Mouse (Mus musculus) limb, embryonic 10.5 days (tissue): ENCODE results near the gene Xylt1. TPM values are rescaled to one million over a fixed set of nuclear protein-coding genes. Genes with fewer than 3 reads are reported as not detected.

Experiments
- DNase-seq: peaks from one replicate; pipeline ENCODE4 v3.0.0-alpha.2; 2017; ENCODE audit warnings: low spot score
- H3K27ac ChIP-seq: fragments of 300-500 bp; sonication (generic); 2 replicates; pipeline ENCODE4 v1.5.1; 2016; ENCODE audit warnings: mild to moderate bottlenecking
- H3K27me3 ChIP-seq: fragments of 300-500 bp; sonication (generic); 2 replicates; pipeline ENCODE4 v1.6.1; 2016; ENCODE audit warnings: low read depth, mild to moderate bottlenecking; ENCODE audit not compliant: poor library complexity, severe bottlenecking
- H3K36me3 ChIP-seq: fragments of 300-500 bp; sonication (generic); 2 replicates; pipeline ENCODE4 v1.6.1; 2016; ENCODE audit warnings: mild to moderate bottlenecking, moderate library complexity
- H3K4me1 ChIP-seq: fragments of 300-500 bp; sonication (generic); 2 replicates; pipeline ENCODE4 v1.6.1; 2016
- H3K4me3 ChIP-seq: fragments of 300-500 bp; sonication (generic); 2 replicates; pipeline ENCODE4 v1.5.1; 2016; ENCODE audit warnings: mild to moderate bottlenecking, moderate library complexity
- H3K9me3 ChIP-seq: fragments of 300-500 bp; sonication (generic); replicated peaks from 2 replicates; pipeline ENCODE4 v1.6.1; 2016; ENCODE audit warnings: mild to moderate bottlenecking
- WGBS: fragments of 180-500 bp; shearing (Covaris S2); methylation state at CpG from one replicate; pipeline ENCODE4 v1.1.7; 2016; 5-methylcytosine and 5-hydroxymethylcytosine counted together
- polyA plus RNA-seq: library from polyadenylated mRNA; unstranded; fragments of >200 nt; fragmentation: Nextera tagmentation; extraction: Ambion mirVana; gene quantifications from 2 replicates; pipeline ENCODE4 v1.2.1, GENCODE M21; 2016

Gene Xylt1
- polyA plus RNA-seq = 0.91 and 0.95 TPM in 2 replicates

DNA sequence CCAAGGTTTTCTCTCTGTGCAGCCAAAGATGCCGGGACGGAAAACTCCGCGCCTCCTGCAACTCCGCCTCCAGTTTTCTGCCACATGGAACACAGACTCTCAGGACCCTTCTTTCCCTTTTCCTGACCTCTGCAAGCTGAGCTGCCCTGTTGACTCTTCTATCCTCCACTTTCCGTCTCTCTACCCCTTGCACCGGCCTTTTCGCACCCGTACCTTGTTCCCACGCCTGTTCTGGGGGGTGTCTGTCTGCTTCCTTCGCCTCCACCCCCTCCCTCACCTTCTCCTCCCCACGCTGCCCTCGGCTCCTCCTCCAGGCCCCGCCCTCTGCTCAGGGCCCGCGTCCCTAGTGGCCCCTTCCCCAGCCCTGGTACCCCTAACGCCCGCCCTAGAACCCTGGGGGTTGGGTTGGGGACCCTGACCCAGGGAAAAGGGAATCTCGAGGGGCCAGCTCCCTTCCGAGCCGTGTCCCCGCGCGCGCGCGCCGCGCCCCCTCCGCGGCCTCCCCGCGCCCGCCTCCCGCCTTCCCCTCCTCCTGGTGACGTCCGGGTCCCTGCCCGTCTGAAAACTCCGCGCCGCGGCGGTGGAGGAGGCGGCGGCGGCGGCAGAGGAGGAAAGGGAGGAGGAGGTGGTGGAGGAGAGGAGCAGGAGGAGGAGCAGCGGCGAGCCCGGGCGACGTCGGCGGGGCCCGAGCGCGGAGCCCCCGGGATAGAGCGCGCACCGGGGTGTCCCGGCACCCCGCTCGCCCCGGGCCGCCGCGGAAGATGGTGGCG, at the start of gene Xylt1:
TSS of gene Xylt1 (plus strand) at position 562 of the 770 bp plus-strand sequence.
- H3K4me3 ChIP-seq = peak within 1 kb of the TSS; percentile 75
- no peaks in the 10 kb centered on the region for H3K9me3 ChIP-seq
- H3K4me1 ChIP-seq = peaks cover 24% of the 10 kb centered on the region
- H3K27me3 ChIP-seq = peaks cover 28% of the 10 kb centered on the region
- DNase-seq = peak; percentile 86
- H3K36me3 ChIP-seq = no peaks in the 10 kb centered on the region
- H3K27ac ChIP-seq = peak within 1 kb of the TSS; percentile 94
- WGBS = under 1% methylated on average over 56 of the region's 69 CpGs

DNA sequence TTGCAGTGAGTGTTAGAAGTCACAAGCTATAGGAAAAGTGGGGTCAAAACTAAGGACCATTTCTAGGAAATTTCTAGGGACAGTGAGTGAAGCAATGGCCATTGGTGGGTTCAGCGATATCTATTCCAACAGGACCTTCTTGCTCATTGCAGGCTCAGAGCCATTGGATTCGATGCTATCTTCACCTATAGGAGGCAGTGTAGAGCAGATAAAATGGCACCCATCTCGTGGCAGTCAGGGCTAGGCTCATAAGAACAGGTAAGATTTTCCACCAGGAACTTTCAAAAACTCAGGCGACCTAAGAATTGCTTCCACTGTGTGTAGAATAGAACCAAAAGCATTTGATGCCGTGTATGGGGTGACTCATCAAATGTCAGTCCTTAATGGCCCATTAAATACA, 46.8 kb upstream of the Xylt1 start:
- WGBS = 83% methylated on average over 5 of the region's 5 CpGs
- no peaks in the 10 kb centered on the region for H3K9me3 ChIP-seq
- no peaks in the 10 kb centered on the region for H3K36me3 ChIP-seq
- no peak overlapping the region for H3K4me3 ChIP-seq
- H3K27ac ChIP-seq = no peak overlapping the region
- no peak for DNase-seq
- H3K4me1 ChIP-seq = no peaks in the 10 kb centered on the region
- no peaks in the 10 kb centered on the region for H3K27me3 ChIP-seq

DNA sequence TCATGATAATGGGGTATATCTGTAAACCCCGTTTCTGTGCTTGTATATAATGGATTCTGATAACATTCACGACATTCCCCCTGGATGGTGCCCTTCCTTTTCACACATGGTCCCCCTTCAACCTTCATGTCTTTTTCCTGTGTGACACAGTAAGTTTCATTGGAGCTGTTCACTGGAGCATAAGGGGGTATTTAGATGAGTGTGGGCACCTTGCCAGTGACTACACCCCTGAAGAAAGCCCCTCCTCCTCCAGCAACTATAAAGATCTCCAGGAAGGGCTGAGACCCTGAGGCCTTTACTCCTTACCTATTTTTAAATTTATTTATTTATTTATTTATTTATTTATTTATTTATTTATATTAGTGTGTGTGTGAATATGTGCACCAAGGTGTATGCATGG, 24.5 kb upstream of the Xylt1 start:
- no peaks in the 10 kb centered on the region for H3K36me3 ChIP-seq
- no peaks in the 10 kb centered on the region for H3K9me3 ChIP-seq
- DNase-seq = no peak
- H3K4me1 ChIP-seq = no peaks in the 10 kb centered on the region
- H3K4me3 ChIP-seq = no peak overlapping the region
- WGBS = 93% methylated on average over 2 of the region's 2 CpGs
- H3K27ac ChIP-seq = no peak overlapping the region
- H3K27me3 ChIP-seq = no peaks in the 10 kb centered on the region

DNA sequence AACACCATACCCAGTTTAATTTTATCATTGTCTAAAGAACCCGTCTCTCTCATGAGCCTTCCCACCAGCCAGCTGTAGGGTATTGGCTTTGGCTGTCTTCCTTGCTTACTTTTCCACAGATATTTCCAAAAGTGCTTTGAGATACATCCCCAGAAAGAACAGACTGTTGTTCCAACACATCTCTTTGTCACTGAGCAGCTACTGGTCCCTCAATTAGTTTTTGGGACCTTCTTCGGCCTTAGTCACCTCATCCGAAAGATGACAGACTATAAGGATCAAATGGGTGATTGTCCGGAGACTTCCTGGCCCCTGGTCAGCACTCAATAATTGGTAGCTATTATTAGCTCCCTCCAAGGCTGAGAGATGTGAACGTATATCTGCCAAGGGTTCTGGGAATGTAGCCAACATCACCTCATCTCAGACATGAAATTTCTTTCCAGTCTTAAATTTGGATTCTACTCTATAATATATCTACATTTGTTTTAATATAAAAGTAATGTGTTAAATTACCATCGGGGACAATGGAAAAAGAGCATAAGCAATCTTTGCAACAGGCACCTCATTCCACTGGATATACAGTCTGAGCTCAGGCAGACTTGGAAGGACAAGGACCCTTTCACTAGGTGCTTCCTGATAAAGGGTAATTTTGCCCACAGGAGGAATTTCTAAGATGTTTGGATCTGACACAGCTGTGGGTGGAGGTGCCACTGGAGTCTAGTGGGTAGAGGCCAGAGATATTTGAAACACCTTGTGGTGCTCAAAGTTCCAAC, 23.2 kb upstream of the Xylt1 start:
- Histone ChIP-seq H3K4me1 (no peaks in the 10 kb centered on the region), H3K4me3 (no peak overlapping the region), H3K27me3 (no peaks in the 10 kb centered on the region), H3K9me3 (no peaks in the 10 kb centered on the region), H3K27ac (no peak overlapping the region), H3K36me3 (no peaks in the 10 kb centered on the region)
- DNase-seq = no peak
- 87% methylated on average over 6 of the region's 6 CpGs for WGBS

DNA sequence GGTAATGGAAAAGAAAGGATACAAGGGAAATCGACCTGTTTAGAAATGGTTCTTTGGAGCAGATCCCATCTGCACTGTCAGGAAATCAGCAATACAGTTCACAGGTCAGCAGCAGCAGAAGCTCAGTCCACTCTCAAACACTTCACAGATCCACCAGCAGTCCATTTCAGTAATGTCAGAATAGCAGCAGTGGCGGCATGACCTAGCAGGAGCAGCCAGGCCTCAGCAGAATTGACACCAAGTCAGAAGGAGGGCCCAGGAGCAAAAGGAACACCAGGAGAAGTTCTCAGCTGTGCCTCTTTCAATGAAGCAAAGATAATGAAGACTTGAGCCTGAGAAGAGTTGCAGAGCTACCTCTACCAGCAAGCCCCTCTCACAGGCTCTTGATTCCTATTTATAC, 19.5 kb upstream of the Xylt1 start:
- H3K27ac ChIP-seq = no peak overlapping the region
- H3K9me3 ChIP-seq = no peaks in the 10 kb centered on the region
- 89% methylated on average over 2 of the region's 2 CpGs for WGBS
- DNase-seq = no peak
- no peaks in the 10 kb centered on the region for H3K4me1 ChIP-seq
- H3K27me3 ChIP-seq = no peaks in the 10 kb centered on the region
- H3K4me3 ChIP-seq = no peak overlapping the region
- H3K36me3 ChIP-seq = no peaks in the 10 kb centered on the region

DNA sequence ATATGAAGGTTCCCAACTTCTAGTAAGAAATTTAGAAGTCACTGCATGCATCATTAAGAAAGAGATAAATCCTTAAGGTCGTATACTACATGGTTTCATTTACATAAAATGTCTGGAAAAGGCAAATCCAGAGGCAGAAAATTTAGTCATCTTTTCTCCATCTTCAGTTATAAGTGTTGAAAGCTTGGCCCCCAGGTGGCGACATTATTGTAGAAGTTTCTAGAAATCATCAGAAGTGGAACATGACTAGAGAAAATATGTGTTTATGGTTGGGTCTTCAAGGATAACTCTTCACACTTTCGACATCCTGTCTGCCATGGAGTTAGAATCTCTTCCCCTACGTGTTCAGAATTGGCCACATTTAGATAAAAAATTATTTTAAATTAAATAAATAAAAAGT, 18.3 kb upstream of the Xylt1 start:
- H3K4me3 ChIP-seq = no peak overlapping the region
- DNase-seq = no peak
- 88% methylated on average over 4 of the region's 4 CpGs for WGBS

DNA sequence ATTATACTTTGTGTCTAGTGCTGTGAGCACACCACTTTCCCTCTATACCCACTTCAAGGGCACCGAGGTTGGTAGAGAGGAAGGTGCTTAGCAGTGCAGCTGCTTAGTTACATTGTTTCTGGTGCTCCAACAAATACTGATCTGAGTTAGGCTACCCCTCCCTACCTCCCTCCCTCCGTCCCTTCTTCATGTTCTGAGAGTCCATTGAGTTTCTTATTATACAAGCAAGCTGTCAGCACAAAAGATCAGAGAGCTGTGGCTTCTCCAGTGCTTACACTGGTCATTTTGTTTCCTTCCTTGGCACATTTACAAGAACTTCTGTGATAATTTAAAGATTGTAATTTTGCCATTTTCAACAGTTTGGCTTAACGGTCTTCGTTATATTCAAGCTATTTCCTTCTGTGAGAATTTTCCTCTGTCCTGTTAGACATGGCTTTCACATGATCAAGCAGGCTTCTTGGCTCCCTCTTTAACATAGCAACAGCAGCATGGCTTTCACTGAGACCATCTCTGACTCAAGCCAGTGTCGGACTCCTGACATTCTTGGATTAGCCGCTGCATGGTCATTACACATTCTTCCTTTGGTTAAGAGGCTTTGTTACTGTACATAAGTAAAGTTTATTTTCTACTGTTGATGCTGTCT, 12.0 kb upstream of the Xylt1 start:
- DNase-seq = no peak
- Histone ChIP-seq H3K27me3 (no peaks in the 10 kb centered on the region), H3K4me1 (no peaks in the 10 kb centered on the region), H3K4me3 (no peak overlapping the region), H3K36me3 (no peaks in the 10 kb centered on the region), H3K27ac (no peak overlapping the region), H3K9me3 (no peaks in the 10 kb centered on the region)
- 85% methylated on average over 6 of the region's 6 CpGs for WGBS

More for the DNA sequence above, 18.3 kb upstream of the Xylt1 start:
- no peaks in the 10 kb centered on the region for H3K27me3 ChIP-seq
- no peaks in the 10 kb centered on the region for H3K9me3 ChIP-seq
- H3K27ac ChIP-seq = no peak overlapping the region
- no peaks in the 10 kb centered on the region for H3K4me1 ChIP-seq
- no peaks in the 10 kb centered on the region for H3K36me3 ChIP-seq

DNA sequence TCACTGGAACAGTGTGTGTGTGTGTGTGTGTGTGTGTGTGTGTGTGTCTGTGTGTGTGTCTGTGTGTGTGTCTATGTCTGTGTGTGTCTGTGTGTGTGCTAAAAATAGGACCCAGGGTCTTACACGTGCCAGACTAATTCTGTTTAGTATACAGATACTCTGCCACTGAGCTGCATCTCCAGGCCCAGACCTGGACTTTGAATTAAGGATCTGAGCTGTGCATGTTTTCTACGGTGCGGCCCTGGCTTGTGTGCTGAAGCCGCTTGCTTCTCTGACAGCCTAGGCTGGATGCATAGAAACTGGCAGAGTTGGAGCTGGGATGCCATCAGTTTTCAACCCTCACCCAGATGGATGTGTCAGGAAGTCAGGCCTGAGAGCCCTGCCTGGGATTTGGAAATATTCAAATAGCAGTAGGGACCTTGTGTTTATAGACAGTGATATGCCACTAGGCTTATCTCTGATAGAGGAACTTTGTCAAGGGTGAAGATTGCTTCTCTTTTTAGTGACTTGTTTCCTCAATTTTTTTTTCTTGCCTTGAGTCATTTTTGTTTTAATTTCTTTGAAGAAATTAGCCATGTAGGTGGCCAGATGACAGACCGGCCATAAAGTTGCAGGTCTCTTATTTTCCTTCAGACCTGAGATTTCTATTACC, 11.4 kb upstream of the Xylt1 start:
- H3K4me1 ChIP-seq = no peaks in the 10 kb centered on the region
- no peaks in the 10 kb centered on the region for H3K27me3 ChIP-seq
- H3K27ac ChIP-seq = no peak overlapping the region
- H3K4me3 ChIP-seq = no peak overlapping the region
- no peak for DNase-seq
- no peaks in the 10 kb centered on the region for H3K9me3 ChIP-seq
- WGBS = 92% methylated on average over 5 of the region's 5 CpGs
- H3K36me3 ChIP-seq = no peaks in the 10 kb centered on the region

DNA sequence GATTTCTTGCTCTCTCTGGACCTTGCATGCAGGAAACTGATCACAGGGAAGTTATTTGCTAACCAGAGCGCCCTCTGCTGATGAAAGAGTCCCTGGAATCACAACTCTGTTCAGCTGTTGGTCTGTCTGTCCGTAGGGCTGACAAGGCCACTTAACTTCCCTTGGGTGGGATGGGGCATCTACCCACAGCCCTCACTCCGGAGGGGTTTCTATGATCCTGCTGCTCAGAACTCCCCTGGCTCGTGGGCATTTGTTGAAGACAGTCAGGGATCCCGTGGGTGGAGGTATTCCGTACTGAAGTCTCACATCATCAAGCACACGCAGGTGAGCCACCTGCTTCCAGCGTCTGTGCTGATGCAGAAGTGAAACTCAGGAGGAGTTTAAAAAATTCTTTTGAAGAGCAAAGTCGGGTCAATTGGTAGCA, 4.9 kb upstream of the Xylt1 start:
- peak; percentile 67 for DNase-seq
- H3K4me1 ChIP-seq = peaks cover 10% of the 10 kb centered on the region
- H3K27ac ChIP-seq = no peak overlapping the region
- H3K27me3 ChIP-seq = peaks cover 21% of the 10 kb centered on the region
- H3K4me3 ChIP-seq = no peak overlapping the region
- WGBS = 36% methylated on average over 9 of the region's 9 CpGs
- H3K36me3 ChIP-seq = no peaks in the 10 kb centered on the region
- no peaks in the 10 kb centered on the region for H3K9me3 ChIP-seq

DNA sequence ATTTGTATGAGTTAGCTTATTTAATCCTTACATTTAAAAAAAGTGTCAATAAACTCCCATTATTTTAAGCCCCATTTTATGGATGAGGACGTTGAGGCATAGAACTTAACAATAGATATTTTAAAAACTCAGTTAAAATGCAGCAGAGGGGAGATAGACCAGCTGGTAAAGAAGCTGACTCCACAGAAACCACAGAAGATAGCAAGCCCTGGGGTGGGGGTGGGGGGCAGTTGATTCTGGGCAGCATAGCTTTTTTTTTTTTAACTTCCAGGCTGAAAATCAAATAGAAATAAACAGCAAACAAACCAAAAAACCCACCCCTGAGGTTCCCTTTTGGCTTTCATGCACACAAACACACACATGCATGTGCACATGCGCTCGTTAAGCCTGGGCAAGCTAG, 3.6 kb upstream of the Xylt1 start:
- WGBS = 85% methylated on average over 3 of the region's 3 CpGs
- peaks cover 19% of the 10 kb centered on the region for H3K4me1 ChIP-seq
- H3K9me3 ChIP-seq = no peaks in the 10 kb centered on the region
- peaks cover 24% of the 10 kb centered on the region for H3K27me3 ChIP-seq
- no peak overlapping the region for H3K4me3 ChIP-seq
- no peaks in the 10 kb centered on the region for H3K36me3 ChIP-seq
- no peak overlapping the region for H3K27ac ChIP-seq
- no peak for DNase-seq

DNA sequence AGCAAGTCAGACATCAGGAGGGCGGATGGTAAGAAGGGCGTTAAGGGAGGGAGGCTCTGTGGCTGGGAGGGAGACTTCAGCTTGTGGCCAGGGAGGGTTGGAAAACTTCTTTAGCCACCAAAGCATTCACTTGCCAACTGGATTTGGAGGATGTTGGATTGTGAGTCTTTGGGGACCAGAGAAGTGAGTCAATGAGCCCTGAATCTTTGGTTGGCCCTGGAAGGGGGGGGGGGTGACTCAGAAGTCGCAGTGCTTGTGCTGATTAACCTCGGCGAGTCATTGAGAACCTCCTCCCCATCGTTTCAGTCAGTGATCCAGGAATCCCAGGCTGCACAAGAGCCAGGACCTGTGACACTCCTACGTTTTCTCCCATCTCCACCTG, 752 bp upstream of the Xylt1 start:
- Histone ChIP-seq H3K9me3 (no peaks in the 10 kb centered on the region), H3K27me3 (peaks cover 28% of the 10 kb centered on the region), H3K4me1 (peaks cover 24% of the 10 kb centered on the region), H3K27ac (peak overlapping the region; percentile 94; the same call in 1 of the 2 replicates), H3K36me3 (no peaks in the 10 kb centered on the region), H3K4me3 (peak overlapping the region; percentile 75)
- 5% methylated on average over 7 of the region's 7 CpGs for WGBS
- DNase-seq = no peak

DNA sequence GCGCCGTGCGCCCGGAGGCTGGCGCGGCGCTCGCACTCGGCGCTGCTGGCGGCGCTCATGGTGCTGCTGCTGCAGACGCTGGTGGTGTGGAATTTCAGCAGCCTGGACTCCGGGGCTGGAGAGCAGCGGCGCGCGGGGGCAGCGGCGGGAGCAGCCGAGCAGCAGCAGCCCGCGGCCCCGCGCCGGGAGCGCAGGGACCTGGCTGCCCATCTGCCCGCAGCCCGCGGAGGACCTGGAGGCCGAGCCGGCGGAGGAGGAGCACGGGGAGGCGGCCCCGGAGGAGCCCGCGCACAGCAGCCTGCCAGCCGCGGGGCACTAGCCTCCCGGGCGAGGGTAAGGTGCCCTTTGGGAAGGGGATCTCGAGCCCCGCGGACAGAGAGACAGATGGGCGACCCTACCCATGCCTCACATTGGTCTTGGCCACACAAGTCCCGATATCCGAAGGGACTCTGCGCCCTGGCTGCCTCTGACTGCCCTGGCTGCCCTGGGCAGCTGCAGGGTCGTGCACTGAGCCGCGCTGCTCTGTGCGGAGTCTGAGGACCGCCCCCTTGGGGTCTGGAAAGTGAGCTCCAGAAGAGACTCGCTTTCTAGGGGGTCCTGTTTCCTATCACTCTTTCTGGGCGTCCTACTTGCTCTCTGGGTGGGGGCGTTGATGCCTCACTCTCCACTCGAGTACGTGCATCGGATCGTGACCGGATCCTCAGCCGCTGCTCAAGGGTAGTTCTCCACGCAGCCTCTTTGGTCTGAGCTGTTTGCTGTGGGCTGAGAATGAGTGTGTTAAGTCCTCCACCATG, 606 bp downstream of the Xylt1 start:
- H3K4me3 ChIP-seq = peak overlapping the region; percentile 75
- peaks cover 24% of the 10 kb centered on the region for H3K4me1 ChIP-seq
- H3K27me3 ChIP-seq = peaks cover 28% of the 10 kb centered on the region
- peak; percentile 76 for DNase-seq
- H3K9me3 ChIP-seq = no peaks in the 10 kb centered on the region
- under 1% methylated on average over 60 of the region's 64 CpGs for WGBS
- no peaks in the 10 kb centered on the region for H3K36me3 ChIP-seq
- H3K27ac ChIP-seq = peak overlapping the region; percentile 94
